Mouse (Mus musculus): ENCODE results near the gene Actg1. TPM values are rescaled to one million over a fixed set of nuclear protein-coding genes. Genes with fewer than 3 reads are reported as not detected.
A peak's percentile ranks its signal among the peaks of the same experiment; 100 is the strongest.

The Actg1 gene
- polyA plus RNA-seq, 2 experiments, result 256 to 451 TPM

GRCm38 (mm10) chr11:120373025-120373424 lies 24.7 kb upstream of the Actg1 start:
- ATAC-seq (ENCODE audit: insufficient read depth) (no peak), DNase-seq (ENCODE audit: low read depth in 3 of 3, low spot score in 3 of 3) (no peak)
- Histone ChIP-seq H3K36me3 (replicated peaks; ENCODE audit: control insufficient read depth, insufficient read depth, low read depth) (no peaks in the 10 kb centered on the region), H3K27me3 (ENCODE audit: control insufficient read depth, insufficient read depth, low read length) (no peaks in the 10 kb centered on the region), H3K4me2 (ENCODE audit: low read depth) (no peak overlapping the region), H3K9ac (replicated peaks) (no peak overlapping the region), H3K27ac (no peak overlapping the region), H3K4me1 (replicated peaks; ENCODE audit: control insufficient read depth in 2 of 2, insufficient read depth in 2 of 2, low read length in 1 of 2) (peaks cover 4 to 6% of the 10 kb centered on the region in 2 experiments), H3K9me3 (ENCODE audit: control insufficient read depth, low read length) (no peaks in the 10 kb centered on the region), H3K4me3 (ENCODE audit: insufficient read depth in 1 of 2, low read depth in 2 of 2, low read length in 2 of 2) (no peak overlapping the region)
- TF ChIP-seq CTCF (IDR thresholded peaks at IDR 0.05; ENCODE audit: low read depth), result peak; percentile 62
- TF ChIP-seq EP300 (IDR thresholded peaks at IDR 0.05; ENCODE audit: low read depth), result no peak
- WGBS (ENCODE audit: insufficient replicate concordance), result 74% methylated on average over 13 of the region's 13 CpGs

- H3K27me3 ChIP-seq (ENCODE audit: control insufficient read depth, insufficient read depth, low read length), result no peaks in the 10 kb centered on the region
- H3K9ac ChIP-seq (replicated peaks), result no peak overlapping the region
- peak; percentile 32 for ATAC-seq (ENCODE audit: insufficient read depth)
- no peak for DNase-seq (ENCODE audit: low read depth in 3 of 3, low spot score in 3 of 3)
- H3K4me1 ChIP-seq (replicated peaks; ENCODE audit: control insufficient read depth in 2 of 2, insufficient read depth in 2 of 2, low read length in 1 of 2), result no peaks in the 10 kb centered on the region
- no peak overlapping the region for H3K27ac ChIP-seq
- H3K4me3 ChIP-seq (ENCODE audit: insufficient read depth in 1 of 2, low read depth in 2 of 2, low read length in 2 of 2), result no peak overlapping the region
- H3K9me3 ChIP-seq (ENCODE audit: control insufficient read depth, low read length), result no peaks in the 10 kb centered on the region
- no peak overlapping the region for H3K4me2 ChIP-seq (ENCODE audit: low read depth)
- WGBS (ENCODE audit: insufficient replicate concordance), result 43% methylated on average over 8 of the region's 8 CpGs
- peak; percentile 93 for TF ChIP-seq CTCF (IDR thresholded peaks at IDR 0.05; ENCODE audit: low read depth)
- no peak for TF ChIP-seq EP300 (IDR thresholded peaks at IDR 0.05; ENCODE audit: low read depth)
- H3K36me3 ChIP-seq (replicated peaks; ENCODE audit: control insufficient read depth, insufficient read depth, low read depth), result no peaks in the 10 kb centered on the region
These were observed 21.3 kb upstream of the Actg1 start for GRCm38 (mm10) chr11:120369656-120370055.

GRCm38 (mm10) chr11:120366443-120367027 lies 18.2 kb upstream of the Actg1 start:
- WGBS (ENCODE audit: insufficient replicate concordance), result 30% methylated on average over 7 of the region's 7 CpGs
- no peak for DNase-seq (ENCODE audit: low read depth in 3 of 3, low spot score in 3 of 3)
- Histone ChIP-seq H3K4me1 (replicated peaks; ENCODE audit: control insufficient read depth in 2 of 2, insufficient read depth in 2 of 2, low read length in 1 of 2) (no peaks in the 10 kb centered on the region), H3K9ac (replicated peaks) (no peak overlapping the region), H3K4me3 (ENCODE audit: insufficient read depth in 1 of 2, low read depth in 2 of 2, low read length in 2 of 2) (no peak overlapping the region), H3K27me3 (ENCODE audit: control insufficient read depth, insufficient read depth, low read length) (no peaks in the 10 kb centered on the region), H3K27ac (no peak overlapping the region), H3K4me2 (ENCODE audit: low read depth) (no peak overlapping the region), H3K9me3 (ENCODE audit: control insufficient read depth, low read length) (no peaks in the 10 kb centered on the region), H3K36me3 (replicated peaks; ENCODE audit: control insufficient read depth, insufficient read depth, low read depth) (no peaks in the 10 kb centered on the region)
- TF ChIP-seq CTCF (IDR thresholded peaks at IDR 0.05; ENCODE audit: low read depth), result no peak
- no peak for TF ChIP-seq EP300 (IDR thresholded peaks at IDR 0.05; ENCODE audit: low read depth)
- no peak for ATAC-seq (ENCODE audit: insufficient read depth)

GRCm38 (mm10) chr11:120362891-120363290 lies 14.5 kb upstream of the Actg1 start:
- TF ChIP-seq EP300 (IDR thresholded peaks at IDR 0.05; ENCODE audit: low read depth), result no peak
- no peak for TF ChIP-seq CTCF (IDR thresholded peaks at IDR 0.05; ENCODE audit: low read depth)
- Histone ChIP-seq H3K27ac (no peak overlapping the region), H3K4me1 (replicated peaks; ENCODE audit: control insufficient read depth in 2 of 2, insufficient read depth in 2 of 2, low read length in 1 of 2) (peaks cover 0 to 3% of the 10 kb centered on the region in 2 experiments; a peak in 1 of 4 replicates), H3K9ac (replicated peaks) (no peak overlapping the region), H3K4me2 (ENCODE audit: low read depth) (no peak overlapping the region), H3K9me3 (ENCODE audit: control insufficient read depth, low read length) (no peaks in the 10 kb centered on the region), H3K27me3 (ENCODE audit: control insufficient read depth, insufficient read depth, low read length) (no peaks in the 10 kb centered on the region), H3K4me3 (ENCODE audit: insufficient read depth in 1 of 2, low read depth in 2 of 2, low read length in 2 of 2) (no peak overlapping the region), H3K36me3 (replicated peaks; ENCODE audit: control insufficient read depth, insufficient read depth, low read depth) (no peaks in the 10 kb centered on the region)
- WGBS (ENCODE audit: insufficient replicate concordance), result 61% methylated on average over 6 of the region's 6 CpGs
- DNase-seq (ENCODE audit: low read depth in 3 of 3, low spot score in 3 of 3) (no peak), ATAC-seq (ENCODE audit: insufficient read depth) (no peak)

- WGBS (ENCODE audit: insufficient replicate concordance), result 69% methylated on average over 10 of the region's 10 CpGs
- DNase-seq (ENCODE audit: low read depth in 3 of 3, low spot score in 3 of 3) (no peak), ATAC-seq (ENCODE audit: insufficient read depth) (no peak)
- H3K27me3 ChIP-seq (ENCODE audit: control insufficient read depth, insufficient read depth, low read length), result no peaks in the 10 kb centered on the region
- no peak within 1 kb of the TSS for H3K4me3 ChIP-seq (ENCODE audit: insufficient read depth in 1 of 2, low read depth in 2 of 2, low read length in 2 of 2)
- no peak for TF ChIP-seq EP300 (IDR thresholded peaks at IDR 0.05; ENCODE audit: low read depth)
- no peak for TF ChIP-seq CTCF (IDR thresholded peaks at IDR 0.05; ENCODE audit: low read depth)
- H3K4me2 ChIP-seq (ENCODE audit: low read depth), result no peak within 1 kb of the TSS
- no peak within 1 kb of the TSS for H3K27ac ChIP-seq
- H3K36me3 ChIP-seq (replicated peaks; ENCODE audit: control insufficient read depth, insufficient read depth, low read depth), result no peaks in the 10 kb centered on the region
- peaks cover 2 to 10% of the 10 kb centered on the region in 2 experiments for H3K4me1 ChIP-seq (replicated peaks; ENCODE audit: control insufficient read depth in 2 of 2, insufficient read depth in 2 of 2, low read length in 1 of 2)
- no peak within 1 kb of the TSS for H3K9ac ChIP-seq (replicated peaks)
- no peaks in the 10 kb centered on the region for H3K9me3 ChIP-seq (ENCODE audit: control insufficient read depth, low read length)
These were observed 13.0 kb upstream of the Actg1 start, which contains the start of gene Fscn2 for GRCm38 (mm10) chr11:120361295-120361694. Fscn2 (plus strand) TSS chr11:120361534.

Data from liver, embryonic 14.5 days (tissue).